Mouse (Mus musculus): ENCODE data around the gene Tasp1. TPM values are rescaled to one million over a fixed set of nuclear protein-coding genes. Genes with fewer than 3 reads are reported as not detected.

Tasp1 gene
- polyA plus RNA-seq (2012; rRNA removed), result 29.1 and 31.7 TPM in 2 replicates

DNA sequence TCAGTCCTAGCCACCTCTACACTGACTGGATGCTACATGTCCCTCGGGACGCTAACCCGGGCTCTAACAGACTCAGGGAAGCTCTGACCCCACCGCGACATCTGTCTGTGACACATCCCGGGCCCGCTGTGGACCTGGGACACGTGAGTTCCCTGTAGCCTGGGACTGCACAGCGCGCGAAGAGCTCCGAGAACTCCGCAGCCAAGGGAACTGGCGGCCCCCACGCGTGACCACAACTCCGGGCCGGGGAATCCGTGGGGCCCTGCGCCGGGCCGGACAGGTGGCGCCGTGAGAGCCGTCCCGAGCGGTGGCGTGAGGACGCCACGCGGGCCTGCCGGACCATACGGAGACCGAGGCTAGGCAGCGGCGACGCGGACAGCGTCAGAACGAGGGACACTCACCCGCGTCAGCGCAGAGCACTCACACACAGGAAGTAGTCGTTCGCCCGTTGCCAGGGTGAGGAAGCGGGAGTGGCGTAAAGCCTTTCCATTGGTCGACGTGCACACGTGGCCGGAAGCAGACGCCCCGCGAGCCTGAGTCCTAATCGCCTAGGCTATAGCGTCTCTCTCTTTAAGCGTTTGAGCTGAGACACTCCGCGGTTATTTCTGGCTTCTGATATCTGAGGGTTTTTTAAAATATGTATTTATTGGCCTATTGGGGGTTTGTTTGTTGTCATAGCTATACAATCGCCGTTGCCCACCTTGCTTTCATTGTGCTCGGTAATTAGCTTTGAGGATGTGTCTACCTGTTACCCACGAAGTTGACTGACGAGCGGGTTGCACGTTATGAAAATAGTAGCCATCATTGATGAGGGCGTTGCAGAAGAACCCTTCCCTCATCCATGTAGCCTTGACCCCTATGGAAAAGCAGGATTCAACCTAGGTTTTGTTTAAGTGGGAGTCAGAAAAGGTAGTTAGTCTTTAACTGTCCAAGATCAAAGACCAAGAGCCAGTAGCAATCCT is at the start of gene Tasp1:
Tasp1 (minus strand) TSS at position 453 of the 962 bp plus-strand sequence.
- H3K4me3 ChIP-seq (ENCODE audit: control insufficient read depth, low read depth, low read length), result peak within 1 kb of the TSS; percentile 96

GRCm38 (mm10) chr2:140113851-140114250 is 47.2 kb upstream of the Tasp1 start:
- H3K27ac ChIP-seq (ENCODE audit: control insufficient read depth, insufficient read depth, low read depth, low read length), result no peak overlapping the region
- H3K27me3 ChIP-seq (ENCODE audit: control insufficient read depth, insufficient read depth, low read length), result no peaks in the 10 kb centered on the region
- no peaks in the 10 kb centered on the region for H3K4me1 ChIP-seq (ENCODE audit: control insufficient read depth, insufficient read depth, low read length)
- TF ChIP-seq CTCF (IDR thresholded peaks at IDR 0.05; ENCODE audit: control insufficient read depth, insufficient read depth, insufficient replicate concordance, low read depth, low read length) (no peak), POLR2A (IDR thresholded peaks at IDR 0.05; ENCODE audit: control insufficient read depth, low read depth, low read length) (no peak)
- H3K4me3 ChIP-seq (ENCODE audit: control insufficient read depth, low read depth, low read length), result no peak overlapping the region
- H3K36me3 ChIP-seq (ENCODE audit: control insufficient read depth, insufficient read depth, low read length), result no peaks in the 10 kb centered on the region

More for the DNA sequence above, at the start of gene Tasp1:
- H3K27me3 ChIP-seq (ENCODE audit: control insufficient read depth, insufficient read depth, low read length), result no peaks in the 10 kb centered on the region
- TF ChIP-seq CTCF (IDR thresholded peaks at IDR 0.05; ENCODE audit: control insufficient read depth, insufficient read depth, insufficient replicate concordance, low read depth, low read length) (no peak), POLR2A (IDR thresholded peaks at IDR 0.05; ENCODE audit: control insufficient read depth, low read depth, low read length) (peak; percentile 96)
- peaks cover 4% of the 10 kb centered on the region for H3K4me1 ChIP-seq (ENCODE audit: control insufficient read depth, insufficient read depth, low read length)
- H3K27ac ChIP-seq (ENCODE audit: control insufficient read depth, insufficient read depth, low read depth, low read length), result peak within 1 kb of the TSS; percentile 97
- no peaks in the 10 kb centered on the region for H3K36me3 ChIP-seq (ENCODE audit: control insufficient read depth, insufficient read depth, low read length)

DNA sequence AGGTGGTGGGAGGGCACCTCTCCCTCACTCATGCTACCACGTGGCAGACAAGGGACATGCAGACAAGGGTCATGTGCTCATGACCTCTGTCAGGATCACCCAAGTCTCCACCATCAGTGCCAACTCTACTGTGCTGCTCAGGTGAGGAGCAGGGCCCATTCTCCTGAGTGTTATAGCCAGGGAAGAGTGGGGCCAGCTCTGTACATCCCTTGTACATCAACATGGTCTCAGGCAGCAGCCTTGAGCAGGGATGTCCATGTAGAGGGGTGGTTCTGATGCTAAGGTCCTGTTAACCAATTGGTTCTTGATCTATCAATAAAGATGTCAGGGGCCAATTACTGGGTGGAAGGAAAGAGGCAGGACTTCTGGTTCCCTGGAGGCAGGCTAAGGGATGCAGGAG is 42.3 kb upstream of the Tasp1 start:
- H3K36me3 ChIP-seq (ENCODE audit: control insufficient read depth, insufficient read depth, low read length), result no peaks in the 10 kb centered on the region
- no peak overlapping the region for H3K4me3 ChIP-seq (ENCODE audit: control insufficient read depth, low read depth, low read length)
- H3K27ac ChIP-seq (ENCODE audit: control insufficient read depth, insufficient read depth, low read depth, low read length), result no peak overlapping the region
- no peaks in the 10 kb centered on the region for H3K4me1 ChIP-seq (ENCODE audit: control insufficient read depth, insufficient read depth, low read length)
- H3K27me3 ChIP-seq (ENCODE audit: control insufficient read depth, insufficient read depth, low read length), result no peaks in the 10 kb centered on the region
- TF ChIP-seq CTCF (IDR thresholded peaks at IDR 0.05; ENCODE audit: control insufficient read depth, insufficient read depth, insufficient replicate concordance, low read depth, low read length) (no peak), POLR2A (IDR thresholded peaks at IDR 0.05; ENCODE audit: control insufficient read depth, low read depth, low read length) (no peak)

DNA sequence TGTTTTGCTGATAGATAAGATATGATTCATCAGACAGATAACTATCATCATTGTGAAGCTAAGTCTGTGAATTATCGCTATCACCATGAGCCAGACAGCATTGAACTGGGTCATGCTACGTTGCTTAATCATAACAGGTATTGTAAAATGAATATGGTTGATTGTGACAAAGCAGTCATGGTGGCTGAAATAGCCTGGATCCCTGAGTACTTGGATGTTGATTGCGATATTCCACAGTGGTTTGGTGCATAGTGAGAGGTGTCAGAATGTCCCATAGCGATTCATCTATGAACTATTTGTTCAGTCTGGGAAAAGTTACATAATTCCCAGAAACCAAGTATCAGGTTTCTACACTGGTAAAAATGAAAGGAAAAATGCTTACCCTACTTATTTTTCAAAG is 41.0 kb upstream of the Tasp1 start:
- no peaks in the 10 kb centered on the region for H3K36me3 ChIP-seq (ENCODE audit: control insufficient read depth, insufficient read depth, low read length)
- H3K4me1 ChIP-seq (ENCODE audit: control insufficient read depth, insufficient read depth, low read length), result no peaks in the 10 kb centered on the region
- no peak overlapping the region for H3K27ac ChIP-seq (ENCODE audit: control insufficient read depth, insufficient read depth, low read depth, low read length)
- TF ChIP-seq CTCF (IDR thresholded peaks at IDR 0.05; ENCODE audit: control insufficient read depth, insufficient read depth, insufficient replicate concordance, low read depth, low read length) (no peak), POLR2A (IDR thresholded peaks at IDR 0.05; ENCODE audit: control insufficient read depth, low read depth, low read length) (no peak)
- no peak overlapping the region for H3K4me3 ChIP-seq (ENCODE audit: control insufficient read depth, low read depth, low read length)
- H3K27me3 ChIP-seq (ENCODE audit: control insufficient read depth, insufficient read depth, low read length), result no peaks in the 10 kb centered on the region

DNA sequence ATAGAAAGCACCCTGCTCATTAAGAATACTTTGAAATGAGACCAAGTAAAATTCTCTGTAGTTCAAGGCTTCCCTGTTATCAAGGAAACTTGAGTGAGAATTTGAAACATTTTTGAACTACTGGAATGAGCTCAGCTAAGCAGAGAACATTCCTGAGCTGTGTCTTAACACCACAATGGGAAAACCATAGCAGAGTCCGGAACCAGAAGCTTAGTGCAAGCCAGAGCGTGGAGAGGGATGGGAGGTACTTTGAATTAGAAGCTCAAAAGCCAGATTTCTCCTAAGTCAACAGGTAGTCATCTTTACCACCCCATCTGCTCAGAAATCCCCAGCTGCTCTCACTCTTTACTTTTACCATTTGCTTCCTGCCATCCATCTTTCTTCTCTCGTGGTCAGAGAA is 38.3 kb upstream of the Tasp1 start:
- H3K4me3 ChIP-seq (ENCODE audit: control insufficient read depth, low read depth, low read length), result no peak overlapping the region
- H3K36me3 ChIP-seq (ENCODE audit: control insufficient read depth, insufficient read depth, low read length), result no peaks in the 10 kb centered on the region
- TF ChIP-seq CTCF (IDR thresholded peaks at IDR 0.05; ENCODE audit: control insufficient read depth, insufficient read depth, insufficient replicate concordance, low read depth, low read length) (no peak), POLR2A (IDR thresholded peaks at IDR 0.05; ENCODE audit: control insufficient read depth, low read depth, low read length) (no peak)
- no peaks in the 10 kb centered on the region for H3K4me1 ChIP-seq (ENCODE audit: control insufficient read depth, insufficient read depth, low read length)
- no peaks in the 10 kb centered on the region for H3K27me3 ChIP-seq (ENCODE audit: control insufficient read depth, insufficient read depth, low read length)
- H3K27ac ChIP-seq (ENCODE audit: control insufficient read depth, insufficient read depth, low read depth, low read length), result no peak overlapping the region

DNA sequence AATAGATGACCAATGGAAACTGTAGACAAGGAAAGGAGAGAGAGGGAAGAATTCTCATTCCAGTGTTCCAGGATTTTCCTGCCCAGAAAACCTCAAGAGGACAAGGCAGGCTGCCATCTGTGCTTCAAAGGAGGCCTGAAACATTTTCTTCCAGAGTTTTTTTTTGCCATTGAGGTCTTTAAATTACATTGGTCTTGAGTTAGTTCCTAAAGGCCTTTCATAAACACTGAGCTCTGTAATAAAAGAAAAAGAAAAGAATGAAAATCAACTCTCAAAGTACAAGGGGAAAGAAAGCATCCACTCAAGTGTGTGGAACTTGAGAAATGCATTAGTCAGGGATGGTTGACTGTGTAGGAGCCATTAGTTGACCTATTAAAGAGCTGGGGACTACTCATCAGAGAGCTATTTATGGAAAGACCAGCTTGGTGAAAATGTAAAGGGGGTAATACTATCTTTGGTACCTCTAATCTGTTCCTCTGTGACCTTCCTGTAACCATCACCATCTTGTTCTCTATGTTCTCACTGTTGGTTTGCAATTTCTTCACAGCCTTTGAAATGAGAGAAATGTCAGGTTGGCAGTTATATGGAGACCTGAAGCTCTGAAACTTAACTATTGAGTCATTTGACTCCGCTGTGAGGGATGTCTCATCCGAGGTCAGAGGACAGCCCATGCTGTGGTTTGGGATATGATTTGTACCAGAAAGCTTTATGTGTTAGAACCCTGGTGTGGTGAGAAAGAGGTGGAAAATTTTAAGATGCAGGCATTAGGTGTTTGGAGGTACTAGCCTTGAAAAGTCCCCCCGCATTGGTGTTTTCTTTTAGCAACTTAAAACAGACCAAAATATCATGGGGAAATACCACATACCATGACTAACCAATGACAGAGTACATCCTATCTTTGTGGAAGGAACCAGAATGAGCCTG is 34.2 kb upstream of the Tasp1 start:
- H3K27me3 ChIP-seq (ENCODE audit: control insufficient read depth, insufficient read depth, low read length), result no peaks in the 10 kb centered on the region
- TF ChIP-seq POLR2A (IDR thresholded peaks at IDR 0.05; ENCODE audit: control insufficient read depth, low read depth, low read length) (no peak), CTCF (IDR thresholded peaks at IDR 0.05; ENCODE audit: control insufficient read depth, insufficient read depth, insufficient replicate concordance, low read depth, low read length) (no peak)
- peaks cover 4% of the 10 kb centered on the region for H3K4me1 ChIP-seq (ENCODE audit: control insufficient read depth, insufficient read depth, low read length)
- H3K27ac ChIP-seq (ENCODE audit: control insufficient read depth, insufficient read depth, low read depth, low read length), result no peak overlapping the region
- H3K36me3 ChIP-seq (ENCODE audit: control insufficient read depth, insufficient read depth, low read length), result no peaks in the 10 kb centered on the region
- no peak overlapping the region for H3K4me3 ChIP-seq (ENCODE audit: control insufficient read depth, low read depth, low read length)

DNA sequence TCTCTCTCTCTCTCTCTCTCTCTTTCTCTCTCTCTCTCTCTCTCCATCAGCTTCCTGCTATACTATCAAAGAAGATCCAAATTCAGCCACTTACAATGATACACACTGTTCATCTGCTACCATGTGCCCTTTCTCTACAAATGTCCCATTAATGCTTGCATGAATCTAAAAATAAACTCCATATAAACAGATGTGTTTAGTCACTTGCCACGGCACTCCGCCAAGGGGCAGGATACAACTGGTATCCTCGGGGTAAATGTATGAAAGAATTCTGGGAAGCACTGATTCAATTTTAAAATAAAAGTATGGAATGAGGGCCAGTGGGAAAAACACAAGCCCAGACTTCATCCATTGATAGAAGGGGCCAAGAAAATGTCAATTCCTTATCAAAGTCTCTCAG is 33.4 kb upstream of the Tasp1 start:
- Histone ChIP-seq H3K4me3 (ENCODE audit: control insufficient read depth, low read depth, low read length) (no peak overlapping the region), H3K36me3 (ENCODE audit: control insufficient read depth, insufficient read depth, low read length) (no peaks in the 10 kb centered on the region), H3K27me3 (ENCODE audit: control insufficient read depth, insufficient read depth, low read length) (no peaks in the 10 kb centered on the region), H3K4me1 (ENCODE audit: control insufficient read depth, insufficient read depth, low read length) (peaks cover 4% of the 10 kb centered on the region), H3K27ac (ENCODE audit: control insufficient read depth, insufficient read depth, low read depth, low read length) (no peak overlapping the region)
- TF ChIP-seq CTCF (IDR thresholded peaks at IDR 0.05; ENCODE audit: control insufficient read depth, insufficient read depth, insufficient replicate concordance, low read depth, low read length) (no peak), POLR2A (IDR thresholded peaks at IDR 0.05; ENCODE audit: control insufficient read depth, low read depth, low read length) (no peak)

Measured in testis, adult 2 months (tissue).